Mouse (Mus musculus): Measurements from ENCODE around the gene Fkbp4. TPM values are rescaled to one million over a fixed set of nuclear protein-coding genes. Genes with fewer than 3 reads are reported as not detected.

Gene Fkbp4
- polyA plus RNA-seq, 1 experiment from 2014 or later: 80.2 TPM

DNA sequence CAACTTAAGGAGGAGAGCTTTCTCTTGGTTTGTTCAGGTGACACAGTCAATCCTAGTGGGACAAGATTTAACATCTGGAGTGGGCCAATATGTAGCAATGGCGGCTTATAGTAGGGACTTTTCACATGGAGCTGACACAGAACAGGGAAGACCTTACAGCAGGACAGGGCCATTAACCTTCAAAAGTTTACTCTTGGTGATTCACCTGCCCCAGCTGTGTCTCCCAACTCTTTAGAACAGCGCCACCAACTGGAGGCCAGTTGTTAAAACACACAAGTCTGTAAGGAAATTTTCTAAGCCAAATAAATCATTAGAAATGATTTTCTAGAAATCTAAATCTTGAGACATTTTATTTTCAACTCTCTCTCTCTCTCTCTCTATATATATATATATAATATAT, 28.8 kb upstream of the Fkbp4 start:
- TF ChIP-seq EP300 (IDR thresholded peaks at IDR 0.05; ENCODE audit: low read depth) (no peak), CTCF (IDR thresholded peaks at IDR 0.05; ENCODE audit: low read depth) (peak; percentile 44)
- Histone ChIP-seq H3K27me3 (ENCODE audit: insufficient read depth, low read length) (no peaks in the 10 kb centered on the region), H3K4me2 (ENCODE audit: low read depth, low read length) (no peak overlapping the region), H3K9ac (replicated peaks) (no peak overlapping the region), H3K4me1 (ENCODE audit: insufficient read depth) (peaks cover 4% of the 10 kb centered on the region), H3K36me3 (replicated peaks; ENCODE audit: insufficient read depth, low read length) (no peaks in the 10 kb centered on the region), H3K27ac (ENCODE audit: low read depth) (no peak overlapping the region), H3K4me3 (ENCODE audit: low read depth, low read length) (no peak overlapping the region), H3K9me3 (ENCODE audit: low read length) (no peaks in the 10 kb centered on the region)
- no peak for ATAC-seq
- DNase-seq: peak; percentile 59
- WGBS (ENCODE audit: insufficient replicate concordance): 49% methylated on average over 2 of the region's 2 CpGs

DNA sequence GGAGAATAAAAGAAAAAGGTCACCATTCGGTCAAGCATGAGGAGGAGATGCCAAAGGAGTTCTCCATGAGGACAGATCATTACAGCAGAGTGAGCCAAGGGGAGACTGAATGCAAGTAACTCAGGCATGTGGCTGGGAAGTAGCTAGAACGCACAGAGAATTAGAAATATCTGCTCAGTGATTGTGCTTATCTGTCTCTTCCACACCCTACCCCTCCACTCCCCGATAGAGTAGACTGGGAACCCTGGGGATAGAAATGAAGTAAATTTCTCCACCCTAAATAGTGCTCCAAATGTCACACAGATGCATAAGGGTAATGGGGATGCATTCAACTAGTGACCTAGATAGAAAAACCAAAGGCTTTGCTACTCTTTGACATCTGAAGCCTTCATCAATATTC, 28.1 kb upstream of the Fkbp4 start:
- Histone ChIP-seq H3K4me1 (ENCODE audit: insufficient read depth) (peaks cover 4% of the 10 kb centered on the region), H3K36me3 (replicated peaks; ENCODE audit: insufficient read depth, low read length) (no peaks in the 10 kb centered on the region), H3K9ac (replicated peaks) (no peak overlapping the region), H3K4me2 (ENCODE audit: low read depth, low read length) (no peak overlapping the region), H3K27me3 (ENCODE audit: insufficient read depth, low read length) (no peaks in the 10 kb centered on the region), H3K4me3 (ENCODE audit: low read depth, low read length) (no peak overlapping the region), H3K9me3 (ENCODE audit: low read length) (no peaks in the 10 kb centered on the region), H3K27ac (ENCODE audit: low read depth) (no peak overlapping the region)
- TF ChIP-seq CTCF (IDR thresholded peaks at IDR 0.05; ENCODE audit: low read depth) (no peak), EP300 (IDR thresholded peaks at IDR 0.05; ENCODE audit: low read depth) (no peak)
- DNase-seq: no peak
- WGBS (ENCODE audit: insufficient replicate concordance): 52% methylated on average over 3 of the region's 3 CpGs
- ATAC-seq: no peak

DNA sequence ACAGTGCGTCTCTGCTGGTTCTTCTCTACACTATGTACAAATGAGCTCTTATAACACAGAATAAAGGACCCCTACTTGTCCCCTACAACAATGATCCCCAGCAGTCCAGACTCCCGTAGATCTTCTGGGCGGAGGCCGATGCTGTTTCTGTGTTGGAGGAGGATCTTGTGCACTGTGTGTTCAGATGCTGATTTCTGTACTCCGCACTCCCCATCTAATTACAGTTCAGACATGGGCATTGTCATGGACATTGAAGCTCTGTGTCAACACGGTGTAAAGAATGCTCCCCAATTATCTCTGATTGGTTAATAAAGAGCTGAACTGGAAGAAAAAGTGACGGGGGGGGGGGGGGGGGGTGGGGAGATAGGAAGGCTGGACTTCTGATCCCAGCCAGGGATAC, 27.6 kb upstream of the Fkbp4 start:
- ATAC-seq (no peak), DNase-seq (no peak)
- Histone ChIP-seq H3K9me3 (ENCODE audit: low read length) (no peaks in the 10 kb centered on the region), H3K4me1 (ENCODE audit: insufficient read depth) (peaks cover 4% of the 10 kb centered on the region), H3K36me3 (replicated peaks; ENCODE audit: insufficient read depth, low read length) (no peaks in the 10 kb centered on the region), H3K9ac (replicated peaks) (no peak overlapping the region), H3K27me3 (ENCODE audit: insufficient read depth, low read length) (no peaks in the 10 kb centered on the region), H3K4me2 (ENCODE audit: low read depth, low read length) (no peak overlapping the region), H3K4me3 (ENCODE audit: low read depth, low read length) (no peak overlapping the region), H3K27ac (ENCODE audit: low read depth) (no peak overlapping the region)
- TF ChIP-seq EP300 (IDR thresholded peaks at IDR 0.05; ENCODE audit: low read depth) (no peak), CTCF (IDR thresholded peaks at IDR 0.05; ENCODE audit: low read depth) (no peak)
- WGBS (ENCODE audit: insufficient replicate concordance): 53% methylated on average over 7 of the region's 7 CpGs

DNA sequence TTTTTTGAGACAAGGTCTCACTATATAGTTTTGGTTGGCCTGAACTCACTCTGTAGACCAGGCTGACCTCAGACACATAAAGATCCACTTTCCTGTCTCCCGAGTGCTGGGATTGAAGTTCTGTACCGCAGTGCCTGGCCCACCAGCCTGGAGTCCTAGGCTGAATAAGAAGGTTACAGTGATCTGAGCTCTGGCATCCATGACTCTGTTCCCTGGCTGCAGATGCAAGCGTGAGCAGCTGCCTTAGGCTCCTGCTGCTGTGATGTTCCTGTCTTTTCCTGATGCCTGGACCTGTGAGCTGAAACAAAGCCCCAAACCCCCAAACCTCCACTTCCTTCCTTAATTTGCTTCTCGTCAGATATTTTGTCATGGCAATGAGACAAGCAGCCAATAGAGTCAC, 26.5 kb upstream of the Fkbp4 start:
- Histone ChIP-seq H3K4me3 (ENCODE audit: low read depth, low read length) (no peak overlapping the region), H3K27me3 (ENCODE audit: insufficient read depth, low read length) (no peaks in the 10 kb centered on the region), H3K4me1 (ENCODE audit: insufficient read depth) (peaks cover 4% of the 10 kb centered on the region), H3K9me3 (ENCODE audit: low read length) (no peaks in the 10 kb centered on the region), H3K9ac (replicated peaks) (no peak overlapping the region), H3K4me2 (ENCODE audit: low read depth, low read length) (no peak overlapping the region), H3K36me3 (replicated peaks; ENCODE audit: insufficient read depth, low read length) (no peaks in the 10 kb centered on the region), H3K27ac (ENCODE audit: low read depth) (no peak overlapping the region)
- no peak for DNase-seq
- 64% methylated on average over 4 of the region's 4 CpGs for WGBS (ENCODE audit: insufficient replicate concordance)
- no peak for ATAC-seq
- TF ChIP-seq CTCF (IDR thresholded peaks at IDR 0.05; ENCODE audit: low read depth) (no peak), EP300 (IDR thresholded peaks at IDR 0.05; ENCODE audit: low read depth) (no peak)

DNA sequence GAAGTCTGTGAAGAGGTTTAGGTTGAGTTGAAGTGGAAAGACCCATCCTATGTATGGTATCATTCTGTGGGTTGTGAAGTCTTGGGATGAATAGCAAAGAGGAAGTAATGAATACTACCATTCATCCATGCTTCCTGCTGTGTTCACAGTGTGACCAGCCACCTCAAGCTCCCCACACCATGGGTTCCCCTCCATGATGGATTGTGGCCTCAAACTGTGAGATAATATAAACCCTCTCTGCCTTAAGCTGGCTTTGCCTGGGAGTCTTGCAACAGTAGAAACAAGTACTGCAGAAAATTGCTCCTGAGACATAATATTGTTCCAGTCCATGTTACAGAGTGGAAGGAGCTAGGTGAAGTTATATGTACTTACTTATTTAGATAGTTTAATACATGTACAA, 23.1 kb upstream of the Fkbp4 start:
- Histone ChIP-seq H3K9me3 (ENCODE audit: low read length) (no peaks in the 10 kb centered on the region), H3K4me2 (ENCODE audit: low read depth, low read length) (no peak overlapping the region), H3K27me3 (ENCODE audit: insufficient read depth, low read length) (no peaks in the 10 kb centered on the region), H3K27ac (ENCODE audit: low read depth) (no peak overlapping the region), H3K36me3 (replicated peaks; ENCODE audit: insufficient read depth, low read length) (no peaks in the 10 kb centered on the region), H3K9ac (replicated peaks) (no peak overlapping the region), H3K4me3 (ENCODE audit: low read depth, low read length) (no peak overlapping the region), H3K4me1 (ENCODE audit: insufficient read depth) (peaks cover 2% of the 10 kb centered on the region)
- no peak for ATAC-seq
- TF ChIP-seq EP300 (IDR thresholded peaks at IDR 0.05; ENCODE audit: low read depth) (no peak), CTCF (IDR thresholded peaks at IDR 0.05; ENCODE audit: low read depth) (no peak)
- no peak for DNase-seq

DNA sequence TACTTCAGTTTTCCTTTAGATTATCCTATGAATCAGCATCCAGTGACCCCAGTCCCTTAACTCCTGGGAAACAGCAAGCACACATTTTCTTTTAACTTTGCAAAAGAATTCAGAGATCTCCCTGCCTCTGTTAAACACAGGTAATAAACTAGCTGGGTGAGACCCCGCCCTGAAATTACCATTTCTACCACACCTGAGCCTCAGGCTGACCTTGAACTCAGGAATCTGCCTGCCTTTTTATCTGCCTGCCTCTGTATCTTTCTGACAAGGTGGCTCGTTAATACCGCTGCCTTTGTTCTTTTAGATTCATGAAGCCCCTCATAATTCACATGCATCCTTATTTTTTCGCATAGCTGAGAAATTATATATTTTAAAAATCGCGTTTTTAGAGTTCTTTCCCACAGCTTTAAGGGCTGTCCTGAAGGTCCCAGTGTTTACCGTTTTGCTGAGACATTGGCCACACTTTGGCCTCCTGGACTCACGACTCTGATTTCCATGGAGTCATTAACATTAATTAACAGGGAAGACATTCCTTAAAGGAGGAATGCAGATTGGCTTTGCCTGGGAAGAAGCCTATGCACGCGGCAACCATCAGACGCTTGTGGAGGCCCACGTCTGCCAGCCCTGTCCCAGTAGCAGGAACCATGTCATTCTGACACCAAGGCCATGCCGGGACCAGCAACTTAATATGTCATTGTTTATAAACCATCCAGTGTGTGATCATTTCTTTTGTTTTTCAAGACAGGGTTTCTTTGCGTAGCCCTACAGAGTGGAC, 22.4 kb upstream of the Fkbp4 start:
- Histone ChIP-seq H3K36me3 (replicated peaks; ENCODE audit: insufficient read depth, low read length) (no peaks in the 10 kb centered on the region), H3K4me1 (ENCODE audit: insufficient read depth) (no peaks in the 10 kb centered on the region), H3K4me2 (ENCODE audit: low read depth, low read length) (no peak overlapping the region), H3K27me3 (ENCODE audit: insufficient read depth, low read length) (no peaks in the 10 kb centered on the region), H3K9ac (replicated peaks) (no peak overlapping the region), H3K9me3 (ENCODE audit: low read length) (no peaks in the 10 kb centered on the region), H3K27ac (ENCODE audit: low read depth) (no peak overlapping the region), H3K4me3 (ENCODE audit: low read depth, low read length) (no peak overlapping the region)
- no peak for TF ChIP-seq EP300 (IDR thresholded peaks at IDR 0.05; ENCODE audit: low read depth)
- no peak for TF ChIP-seq CTCF (IDR thresholded peaks at IDR 0.05; ENCODE audit: low read depth)
- ATAC-seq (no peak), DNase-seq (no peak)
- WGBS (ENCODE audit: insufficient replicate concordance): 77% methylated on average over 14 of the region's 14 CpGs
